Mouse (Mus musculus) cortical plate, adult 2 months (tissue): ENCODE data around the gene Cnot10.

Experiments used
- CTCF ChIP-seq: fragments of 200-500 bp; IDR thresholded peaks from 2 replicates; pipeline ENCODE4 v1.5.1; 2011; ENCODE audit warnings: mild to moderate bottlenecking, control low read depth, low read length; ENCODE audit not compliant: insufficient read depth; ENCODE audit errors: extremely low read depth
- POLR2A ChIP-seq: fragments of 200-500 bp; IDR thresholded peaks from 2 replicates; pipeline ENCODE4 v1.6.1; 2011; ENCODE audit warnings: mild to moderate bottlenecking, low read length, control low read depth; ENCODE audit not compliant: insufficient read depth; ENCODE audit errors: extremely low read depth

GRCm38 (mm10) chr9:114660983-114661382 lies 21.0 kb upstream of the Cnot10 start:
- TF ChIP-seq CTCF (no peak), POLR2A (no peak)
